Mouse (Mus musculus) neutrophil, adult 5-6 weeks (primary cell): ENCODE results near the gene Gm14226. TPM values are rescaled to one million over a fixed set of nuclear protein-coding genes. Genes with fewer than 3 reads are reported as not detected.
"Not testable (repeated sequence)": the region's sequence is repeated elsewhere in the genome, so short reads cannot be mapped to it uniquely, and the experiment has no call there.

Experiments used
- ATAC-seq: fragments of 151-379, 151-347 bp; 2 replicates; pipeline ENCODE4 v1.8.0; 2017; ENCODE audit warnings: mild to moderate bottlenecking, moderate TSS enrichment; ENCODE audit not compliant: insufficient number of reproducible peaks, poor library complexity, low FRiP score, severe bottlenecking; ENCODE audit errors: extremely low read depth
- total RNA-seq: library from RNA; stranded (forward); fragments of 200-1000 nt; gene quantifications from 2 replicates; pipeline ENCODE4 v1.2.3, GENCODE M21; 2017

Gm14226 gene
- total RNA-seq = not detected in 2 replicates

DNA sequence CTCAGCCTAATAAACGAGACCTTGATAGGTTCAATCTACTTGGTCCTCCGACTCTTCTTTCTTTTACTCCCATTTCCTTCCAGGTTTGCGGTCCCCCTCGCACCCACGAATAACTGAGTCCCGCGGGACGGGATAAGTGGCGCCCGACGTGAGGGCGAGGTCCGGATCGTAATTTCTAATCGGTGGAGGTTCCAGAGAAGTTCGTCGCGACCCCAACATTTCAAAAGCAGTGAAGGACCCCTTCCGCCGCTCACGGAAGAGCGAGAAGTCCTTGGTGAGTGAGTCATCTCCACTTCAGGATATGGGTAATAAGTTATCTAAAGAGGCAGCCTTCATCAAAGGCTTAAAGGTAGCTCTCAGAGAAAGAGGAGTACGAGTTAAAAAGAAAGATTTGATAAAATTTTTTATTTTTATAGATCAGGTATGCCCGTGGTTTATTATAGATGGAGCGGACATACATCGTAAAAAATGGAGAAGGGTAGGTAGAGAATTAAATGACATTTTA lies at the start of gene Gm14226:
Gene Gm14226, plus strand, starts transcription at position 16 of the 505 bp plus-strand sequence.
- not testable (repeated sequence) for ATAC-seq

DNA sequence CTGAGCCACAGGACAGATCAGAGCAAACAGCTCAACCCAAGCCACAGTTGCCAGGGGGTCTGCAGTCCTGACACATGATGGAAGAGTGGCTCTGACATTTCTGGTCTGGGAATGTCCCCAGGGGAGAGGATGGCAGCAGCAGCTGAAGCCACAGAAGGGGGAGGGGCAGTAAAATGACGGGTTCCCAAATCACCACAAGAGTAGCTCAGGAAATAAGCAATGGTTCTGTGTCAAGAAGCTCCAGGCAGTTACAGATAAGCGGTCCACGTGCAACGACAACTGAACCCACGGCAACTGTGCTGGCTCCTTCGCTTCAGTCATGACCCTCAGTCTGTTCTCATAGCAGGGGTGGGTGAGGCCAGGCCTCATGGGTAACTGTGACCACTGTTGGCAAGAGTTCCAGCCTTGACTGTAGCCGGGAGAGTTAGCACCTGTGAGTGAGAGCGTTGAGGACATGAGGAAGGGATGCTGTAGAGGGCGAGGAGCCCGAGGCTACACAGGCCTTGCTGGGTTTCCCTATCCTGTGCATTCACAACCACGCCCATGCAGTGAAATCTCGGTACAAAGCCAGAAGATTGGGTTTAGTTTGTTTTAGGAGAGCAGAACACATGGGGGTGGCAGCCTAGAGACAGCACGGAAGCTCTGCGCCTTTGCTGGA lies 48.2 kb upstream of the Gm14226 start:
- ATAC-seq = not testable (repeated sequence)

DNA sequence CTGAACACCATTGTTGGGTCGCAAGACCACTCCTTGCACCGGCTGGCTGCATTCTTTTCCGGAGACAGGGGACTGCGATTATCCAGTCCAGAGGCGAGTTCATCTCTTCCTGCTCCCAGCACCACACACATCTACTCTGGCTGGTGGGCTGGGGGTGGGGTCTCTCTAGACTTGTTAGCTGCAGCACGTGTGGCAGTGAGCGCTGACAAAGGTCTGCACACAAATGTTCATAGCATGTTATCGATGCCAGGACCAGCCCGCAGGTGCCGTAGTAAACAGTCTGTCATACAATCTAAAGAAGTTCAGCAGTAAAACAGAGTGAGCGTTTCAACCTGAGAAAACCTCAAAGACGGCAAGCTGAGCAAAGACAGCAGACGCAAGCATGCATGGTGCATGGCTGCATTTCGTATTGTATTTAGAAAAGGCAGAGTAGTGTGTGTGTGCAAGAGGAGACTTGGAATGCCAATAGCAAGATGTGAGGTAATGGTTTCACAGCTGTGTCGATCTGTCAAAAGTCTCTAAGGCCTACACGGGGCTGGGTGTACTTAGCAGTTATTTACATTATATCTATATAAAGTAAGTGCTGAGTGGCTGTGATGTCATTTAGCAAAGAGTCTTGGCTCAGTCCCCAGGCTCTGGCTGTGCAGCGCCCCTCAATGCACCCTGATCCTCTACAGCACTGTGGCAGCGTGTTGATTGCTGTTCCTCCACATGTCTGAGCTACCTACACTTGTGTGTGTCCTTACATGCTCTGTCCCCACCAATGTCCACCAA lies 46.0 kb upstream of the Gm14226 start:
- ATAC-seq = no peak

DNA sequence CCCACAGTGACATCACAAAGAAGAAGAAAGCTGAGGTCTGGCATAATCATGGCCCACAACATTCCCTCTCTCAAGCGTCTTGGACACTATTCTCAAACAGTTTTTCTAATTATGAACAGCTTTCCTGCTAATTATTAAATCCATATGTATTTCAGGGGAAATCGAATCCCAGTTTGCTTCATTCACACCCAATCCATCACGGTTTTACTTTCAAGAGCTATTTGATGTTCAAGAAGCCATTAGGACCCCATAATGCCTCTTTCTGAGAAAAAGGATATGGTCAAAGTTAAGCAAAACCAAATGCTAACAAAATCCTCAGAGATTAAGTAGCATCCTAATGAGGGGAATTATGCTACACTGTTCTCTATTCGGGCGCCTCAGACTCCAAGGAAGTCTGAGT lies 45.1 kb upstream of the Gm14226 start:
- ATAC-seq = no peak

DNA sequence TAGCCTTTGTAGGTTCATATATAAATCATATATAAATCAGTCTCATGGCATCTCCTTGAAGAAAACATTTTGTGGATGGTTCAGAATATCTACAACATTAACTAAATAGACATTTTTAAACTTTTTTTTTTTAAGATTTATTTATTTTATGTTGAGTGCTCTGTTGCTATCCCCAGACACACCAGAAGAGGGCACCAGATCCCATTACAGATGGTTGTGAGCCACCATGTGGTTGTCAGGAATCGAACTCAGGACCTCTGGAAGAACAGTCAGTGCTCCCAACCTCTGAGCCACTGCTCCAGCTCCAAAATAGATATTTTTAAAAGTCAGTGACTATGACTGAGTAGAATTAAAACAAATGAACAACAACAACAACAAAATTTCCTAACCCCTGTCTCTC lies 31.5 kb upstream of the Gm14226 start:
- no peak for ATAC-seq

DNA sequence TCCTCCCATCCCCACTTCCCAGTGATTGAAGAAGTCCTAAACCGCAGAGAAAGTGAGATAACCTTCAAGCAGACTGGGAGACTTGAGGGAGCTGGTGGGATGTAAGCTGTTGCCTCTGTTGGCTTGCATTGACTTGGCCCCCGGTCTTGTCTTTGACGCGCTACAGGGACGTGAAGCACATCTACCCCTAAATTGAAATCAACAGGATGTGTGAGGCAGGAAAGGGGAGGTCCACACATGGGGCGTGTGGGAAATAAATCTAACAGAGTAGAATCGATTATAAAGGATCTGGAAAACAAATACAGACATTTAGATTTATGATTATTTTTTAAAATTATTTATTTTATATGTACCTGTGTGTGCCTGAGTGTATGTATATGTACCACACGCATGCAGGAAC lies 26.7 kb upstream of the Gm14226 start:
- ATAC-seq = no peak

DNA sequence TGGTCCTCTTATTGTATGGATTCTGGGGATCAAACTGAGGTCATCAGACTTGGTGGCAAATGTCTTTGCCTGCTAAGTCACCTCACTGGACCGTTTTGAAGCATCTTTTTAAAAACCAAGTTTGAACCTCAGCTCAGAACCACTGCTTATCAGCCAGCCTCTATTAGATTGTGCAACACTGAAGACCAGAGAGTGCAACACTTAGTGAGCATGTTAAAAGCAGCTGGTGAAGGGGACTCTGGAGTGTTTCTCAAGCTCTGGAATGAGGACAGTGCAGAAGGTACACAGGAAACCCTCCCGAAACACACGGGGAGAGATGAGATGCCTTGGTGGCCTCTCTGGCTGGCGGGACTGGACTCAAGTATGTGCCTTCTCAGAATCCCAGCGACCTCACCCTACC lies 26.0 kb upstream of the Gm14226 start:
- ATAC-seq = no peak

DNA sequence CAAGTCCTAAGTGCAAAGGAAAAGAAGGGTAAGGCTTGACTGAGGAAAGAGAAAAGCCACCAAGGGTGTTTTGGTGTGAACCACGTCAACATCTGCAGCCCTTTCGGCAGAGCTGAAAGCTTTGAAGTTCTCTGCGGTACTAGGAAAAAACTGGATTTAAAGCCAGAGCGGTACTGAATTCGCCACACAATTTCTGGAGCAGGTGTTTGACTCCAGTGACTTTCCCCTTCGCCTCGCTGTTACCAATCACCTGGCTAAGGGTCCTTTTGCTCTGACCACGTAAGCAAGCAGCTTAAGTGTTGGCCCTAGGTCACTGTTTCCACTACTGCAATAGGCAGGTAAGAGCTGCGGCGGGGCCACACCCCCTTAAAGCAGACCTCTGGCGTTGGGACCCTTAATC lies 12.6 kb upstream of the Gm14226 start:
- no peak for ATAC-seq

DNA sequence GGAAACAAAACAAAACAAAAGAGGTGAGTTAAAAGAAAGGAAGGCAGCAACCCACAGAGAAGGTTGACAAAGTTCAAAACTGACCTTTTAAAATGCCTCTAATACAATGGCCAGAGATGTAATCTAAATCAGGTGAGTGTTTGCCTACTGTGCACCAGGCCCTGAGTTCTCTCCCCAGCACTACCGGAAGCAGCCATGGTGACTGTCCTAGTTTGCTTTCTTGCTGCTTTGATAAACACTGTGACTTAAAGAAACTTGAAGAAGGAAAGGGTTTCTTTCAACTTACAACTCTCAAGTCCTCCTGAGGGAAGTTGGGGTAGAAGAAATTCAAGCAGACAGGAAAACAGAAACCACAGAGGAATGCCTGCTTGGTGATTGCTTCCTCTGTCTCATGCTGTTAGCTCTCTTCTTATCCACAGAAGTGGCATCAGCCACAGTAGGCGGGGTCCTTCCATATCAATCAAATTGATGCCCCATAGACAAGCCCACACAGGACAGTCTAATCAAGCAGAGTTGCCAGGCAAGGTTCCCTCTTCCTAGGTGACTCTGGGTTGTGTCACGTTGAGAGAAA lies 6.9 kb upstream of the Gm14226 start:
- no peak for ATAC-seq

DNA sequence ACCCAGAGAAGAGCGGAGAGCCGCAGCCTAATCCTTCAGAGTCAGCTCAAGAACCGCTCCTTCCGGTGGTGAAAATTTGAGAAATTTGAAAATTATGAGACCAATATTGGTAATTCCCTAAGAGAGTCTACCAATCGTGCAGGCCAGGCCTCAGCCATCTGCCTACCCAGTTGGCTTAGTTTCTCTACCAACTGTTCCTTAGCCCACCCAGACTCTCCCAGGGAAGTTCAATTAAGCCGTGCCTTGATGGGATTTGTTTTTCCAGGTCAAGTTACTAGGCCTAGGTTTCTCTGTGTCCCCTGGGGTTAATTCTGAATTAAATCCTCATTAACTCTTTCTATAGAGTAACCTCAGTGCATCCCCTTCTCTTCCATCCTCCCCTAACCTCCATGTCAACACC lies 5.1 kb upstream of the Gm14226 start:
- no peak for ATAC-seq

DNA sequence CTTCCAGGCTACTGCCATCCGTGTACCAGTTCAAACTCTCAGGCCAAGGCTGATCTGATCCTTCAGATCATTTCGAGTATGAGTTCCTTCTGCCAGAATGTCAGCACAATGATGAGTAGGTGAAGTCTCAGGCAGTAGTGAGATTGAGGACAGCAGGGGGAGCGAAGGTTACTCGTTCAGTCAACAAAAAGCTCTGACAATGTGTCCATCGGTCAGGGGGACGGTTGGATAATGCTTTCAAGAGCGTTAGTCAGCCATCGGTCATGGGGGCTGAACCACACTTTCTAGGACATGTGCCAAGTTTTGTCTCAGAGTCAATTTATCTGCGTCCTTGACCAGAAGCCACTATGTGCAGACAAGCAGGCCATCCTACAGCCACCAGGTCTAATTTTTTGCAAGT lies 1.3 kb upstream of the Gm14226 start:
- not testable (repeated sequence) for ATAC-seq

DNA sequence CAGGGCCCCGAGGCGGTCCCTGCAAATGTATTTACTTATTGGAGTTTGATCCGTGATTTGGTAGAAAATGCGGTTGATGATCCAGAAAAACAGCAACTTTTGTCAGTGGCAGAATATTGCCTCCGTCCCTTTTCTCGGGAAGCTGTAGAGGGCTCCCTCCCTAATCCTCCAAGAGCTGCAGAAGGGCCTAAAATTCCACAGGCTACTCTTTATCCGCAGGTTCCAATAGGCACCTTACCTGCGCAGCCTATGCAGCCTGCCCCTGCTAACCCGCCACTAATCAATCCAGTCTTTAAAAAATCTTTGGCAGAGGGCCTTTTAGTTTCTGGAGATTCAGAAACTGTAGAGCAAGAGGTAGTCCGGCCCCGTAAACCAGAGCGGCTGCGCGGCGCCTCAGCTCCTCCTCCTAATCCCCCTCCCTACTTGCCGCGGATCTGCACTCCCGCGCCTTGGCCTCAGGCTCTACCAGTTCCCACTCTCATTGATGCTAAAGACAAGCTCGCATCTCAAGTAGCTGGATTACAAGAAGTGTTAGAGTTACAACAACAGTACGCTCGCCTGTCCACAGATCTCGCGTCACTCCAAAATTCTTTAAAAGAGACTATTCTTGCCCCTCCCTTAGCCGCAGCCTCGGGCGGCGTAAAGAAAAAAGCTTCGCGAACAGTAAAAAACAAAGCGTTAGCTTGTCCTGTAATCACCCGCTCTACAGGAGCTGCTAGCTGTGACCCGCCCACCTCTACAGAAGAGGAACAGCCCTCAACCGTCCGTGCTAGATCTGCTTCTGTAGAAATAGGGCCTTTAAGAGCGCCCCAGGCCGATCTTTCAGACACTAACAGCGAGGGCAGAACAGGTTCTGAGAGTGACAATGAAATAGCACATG lies 936 bp downstream of the Gm14226 start:
- peak; percentile 82 for ATAC-seq

DNA sequence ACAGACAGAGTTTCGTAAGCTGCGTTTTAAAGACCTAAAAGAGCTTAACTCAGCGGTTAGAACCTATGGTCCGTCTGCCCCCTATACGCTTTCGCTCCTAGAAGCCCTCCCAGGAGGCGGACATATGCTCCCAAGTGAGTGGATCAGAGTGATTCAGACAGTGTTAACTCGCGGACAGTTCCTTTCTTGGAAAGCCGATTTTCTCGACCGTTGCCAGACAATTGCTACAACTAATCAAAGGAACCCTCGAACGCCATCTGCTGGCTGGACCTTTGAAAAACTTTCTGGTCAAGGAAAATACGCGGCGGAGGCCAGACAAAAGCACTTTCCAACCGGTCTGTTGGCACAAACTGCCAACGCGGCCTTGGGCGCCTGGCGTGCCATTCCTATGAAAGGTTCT lies 1.6 kb downstream of the Gm14226 start:
- peak; percentile 74 for ATAC-seq

DNA sequence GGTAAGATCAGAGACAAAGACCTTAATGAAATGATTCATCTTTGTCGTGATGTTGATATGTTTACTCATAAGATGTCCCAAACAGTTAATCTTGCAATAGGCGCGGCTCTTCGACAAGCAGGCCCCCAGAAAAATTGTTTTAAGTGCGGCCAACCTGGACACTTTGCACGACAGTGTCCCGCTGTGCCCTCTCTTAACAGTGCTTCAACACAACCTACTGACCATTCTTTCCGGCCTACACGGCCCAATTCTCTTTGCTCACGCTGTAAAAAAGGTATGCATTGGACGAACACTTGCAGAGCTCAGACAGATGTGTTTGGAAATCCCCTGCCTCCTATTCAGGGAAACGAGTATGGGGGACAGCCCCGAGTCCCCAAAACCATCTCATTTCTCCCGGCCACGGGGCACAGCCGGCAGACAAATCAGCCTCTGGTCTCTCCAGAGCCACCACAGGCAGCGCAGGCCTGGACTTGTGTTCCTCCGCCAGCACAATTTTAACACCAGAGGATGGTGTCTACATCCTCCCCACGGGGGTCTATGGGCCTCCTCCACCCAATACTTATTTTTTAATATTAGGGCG lies 2.3 kb downstream of the Gm14226 start:
- ATAC-seq = not testable (repeated sequence)

DNA sequence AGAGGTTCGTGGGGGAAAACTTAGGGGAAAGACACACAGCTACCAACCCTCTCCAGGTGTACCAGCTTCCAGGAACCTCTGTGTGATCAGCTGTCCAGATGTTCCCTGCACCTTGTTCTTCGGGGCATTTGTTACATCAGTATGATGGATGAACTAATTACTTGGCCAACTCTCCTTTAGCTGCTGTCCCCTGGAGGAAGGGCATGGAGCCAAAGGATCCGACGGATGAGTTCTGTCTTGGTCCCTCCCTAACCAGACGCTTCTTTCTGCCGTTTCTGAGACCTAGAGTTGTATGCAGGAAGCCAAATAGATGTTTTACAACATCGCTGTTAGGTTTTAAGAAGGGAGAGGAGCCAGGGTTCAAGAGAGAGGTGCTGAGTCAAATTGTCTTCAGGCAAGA lies 12.8 kb downstream of the Gm14226 start:
- ATAC-seq = no peak

DNA sequence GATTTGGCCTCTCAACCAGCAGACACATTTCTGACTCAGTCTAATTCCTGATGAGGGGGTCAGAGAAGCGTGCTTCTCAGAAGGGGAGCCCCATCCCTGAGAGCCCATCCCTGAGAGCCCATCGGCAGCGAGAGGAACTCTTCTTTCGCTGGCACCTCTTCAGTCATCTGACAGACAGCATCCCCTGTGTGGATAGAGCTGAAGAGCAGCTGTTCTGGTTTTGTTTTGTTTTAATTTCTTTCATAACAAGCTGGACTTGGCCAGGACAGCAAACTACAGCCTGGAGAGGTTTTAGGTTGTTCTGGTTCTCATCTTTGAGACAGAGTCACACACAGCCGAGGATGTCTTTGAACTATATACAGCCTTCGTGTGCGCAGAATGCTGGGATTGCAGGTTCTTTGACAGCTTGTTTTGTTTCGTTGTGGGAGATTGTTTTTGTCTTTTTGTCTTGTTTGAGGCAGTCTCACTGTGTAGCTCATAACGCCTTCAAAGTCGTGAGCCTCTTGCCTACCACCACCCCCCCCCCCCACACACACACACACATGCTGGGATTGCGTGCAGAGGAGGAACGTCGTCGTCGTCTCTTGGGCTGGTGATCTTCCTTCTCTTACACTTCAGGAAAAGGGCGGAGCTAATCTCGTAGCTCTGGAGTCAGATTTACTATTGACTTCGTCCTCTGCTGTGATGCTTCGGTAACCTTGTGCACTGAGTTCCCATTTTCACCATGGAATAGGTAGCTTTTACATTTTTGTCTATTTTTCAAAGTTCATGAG lies 15.1 kb downstream of the Gm14226 start:
- ATAC-seq = no peak

DNA sequence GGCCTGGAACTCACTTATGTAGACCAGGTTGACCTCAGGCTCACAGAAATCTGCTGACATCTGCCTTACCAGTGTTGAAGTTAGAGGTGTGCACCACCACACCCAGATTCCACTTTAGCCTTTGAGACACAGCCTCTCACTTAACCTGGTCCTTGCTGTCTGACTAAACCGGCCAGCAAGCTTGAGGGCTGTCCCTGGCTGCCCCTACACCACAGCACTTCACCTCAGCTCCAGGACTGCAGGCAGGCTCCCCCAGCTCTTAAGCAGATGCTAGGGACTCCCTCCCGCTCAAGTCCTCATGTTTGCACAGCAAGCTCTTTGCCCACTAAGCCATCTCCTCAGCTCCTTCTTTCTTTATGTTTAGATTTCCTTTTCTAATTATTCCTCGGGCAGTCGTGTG lies 21.9 kb downstream of the Gm14226 start:
- no peak for ATAC-seq

DNA sequence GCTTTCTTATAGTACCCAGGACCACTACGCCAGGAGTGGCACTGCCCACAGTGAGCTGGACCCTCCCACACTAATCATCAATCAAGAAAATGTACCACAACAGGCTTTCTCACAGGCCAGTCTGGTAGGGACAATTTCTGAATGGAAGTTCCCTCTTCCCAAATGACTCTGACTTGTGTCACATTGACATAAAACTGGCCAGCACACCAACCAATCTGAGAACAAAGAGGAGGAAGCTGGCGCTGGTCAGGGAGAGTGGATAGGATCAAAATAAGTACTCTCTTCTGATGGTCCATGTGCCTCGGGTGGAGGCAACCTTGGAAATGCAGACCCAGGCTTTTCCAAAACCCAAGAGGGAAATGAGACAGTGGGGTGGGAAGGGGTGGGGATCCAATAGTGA lies 26.5 kb downstream of the Gm14226 start:
- no peak for ATAC-seq
